Mouse (Mus musculus) brain, embryonic 14.5 days (tissue): ENCODE measurements at regions not wholly inside any gene's neighbourhood (a gene's known extent, or its start where the extent isn't known, plus 50 kb on each side); places are given as distances from the start of the nearest gene placed in this dataset.

ENCODE experiments used
- CTCF ChIP-seq: fragments of 200-500 bp; IDR thresholded peaks from 2 replicates; pipeline ENCODE4 v1.5.1; 2012; ENCODE audit warnings: inconsistent platforms, mild to moderate bottlenecking, moderate library complexity, borderline replicate concordance; ENCODE audit not compliant: insufficient read depth, insufficient read length; ENCODE audit errors: extremely low read depth
- POLR2A ChIP-seq: fragments of 200-500 bp; IDR thresholded peaks from 2 replicates; pipeline ENCODE4 v1.6.1; 2012; ENCODE audit warnings: mild to moderate bottlenecking, inconsistent platforms, borderline replicate concordance; ENCODE audit not compliant: poor library complexity, insufficient read depth, insufficient read length, severe bottlenecking; ENCODE audit errors: extremely low read depth

DNA sequence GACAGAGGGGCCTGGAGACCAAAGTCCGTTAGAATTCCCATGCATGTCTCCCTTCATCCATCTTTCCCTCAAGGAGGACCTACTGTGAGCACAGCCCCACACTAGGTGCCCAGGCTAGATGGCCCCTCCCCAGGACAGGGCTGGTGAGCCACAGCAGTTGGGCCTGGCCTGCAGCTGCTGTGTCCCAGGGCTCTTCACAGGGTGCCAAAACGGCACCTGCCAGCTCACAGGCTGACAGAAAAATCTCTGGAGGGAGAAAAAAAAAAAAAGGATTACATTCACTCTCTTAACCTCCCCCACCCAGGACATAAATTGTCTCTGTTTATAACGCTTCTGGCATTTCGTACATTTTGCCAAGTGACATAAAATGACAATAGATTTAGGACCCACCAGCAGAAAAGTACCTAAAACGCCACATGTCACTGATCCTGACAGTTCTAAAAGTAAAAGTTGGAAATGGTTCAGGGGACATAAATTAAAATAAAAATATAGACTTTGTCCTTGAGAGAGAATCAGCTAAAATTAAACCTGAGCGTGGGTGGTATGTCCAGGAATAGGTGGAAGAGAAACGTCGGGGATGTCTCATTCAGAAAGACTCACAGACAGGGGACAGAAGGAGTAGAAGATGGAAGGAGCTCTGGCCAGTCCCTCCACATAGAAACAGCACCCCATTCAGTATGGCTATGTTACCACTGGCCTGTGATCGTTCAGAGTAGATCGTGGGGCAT is 212.5 kb downstream of the Cryba4 start:
- TF ChIP-seq CTCF: no peak
- no peak for TF ChIP-seq POLR2A
